Mouse (Mus musculus): ENCODE results near the gene Zc3h6. TPM values are rescaled to one million over a fixed set of nuclear protein-coding genes. Genes with fewer than 3 reads are reported as not detected.

Zc3h6 gene
- polyA plus RNA-seq, 1 experiment from 2014 or later, result 2.2 TPM

- no peak overlapping the region for H3K4me2 ChIP-seq (replicated peaks; ENCODE audit: low read depth, low read length)
- no peaks in the 10 kb centered on the region for H3K36me3 ChIP-seq (ENCODE audit: control insufficient read depth, insufficient read depth, low read length)
- DNase-seq (ENCODE audit: low spot score), result no peak
- no peaks in the 10 kb centered on the region for H3K4me1 ChIP-seq (replicated peaks; ENCODE audit: control insufficient read depth, insufficient read depth, low read length)
- H3K27me3 ChIP-seq (ENCODE audit: control insufficient read depth, insufficient read depth, low read length), result no peaks in the 10 kb centered on the region
- no peak overlapping the region for H3K4me3 ChIP-seq (ENCODE audit: low read depth, low read length)
- no peaks in the 10 kb centered on the region for H3K9me3 ChIP-seq (ENCODE audit: control insufficient read depth, low read length)
- ATAC-seq (ENCODE audit: low FRiP score), result no peak
- no peak overlapping the region for H3K9ac ChIP-seq (ENCODE audit: low read depth, low read length)
- 72% methylated on average over 6 of the region's 6 CpGs for WGBS
- H3K27ac ChIP-seq (ENCODE audit: low read depth, low read length), result no peak overlapping the region
These were observed 79.1 kb downstream of the Zc3h6 start for GRCm38 (mm10) chr2:129046172-129046845.

GRCm38 (mm10) chr2:129046846-129047196 lies 79.6 kb downstream of the Zc3h6 start:
- H3K36me3 ChIP-seq (ENCODE audit: control insufficient read depth, insufficient read depth, low read length), result no peaks in the 10 kb centered on the region

GRCm38 (mm10) chr2:129047811-129048210 lies 80.6 kb downstream of the Zc3h6 start, which contains the start of gene Vinac1:
Gene Vinac1 (minus strand): TSS chr2:129048172.
- no peak within 1 kb of the TSS for H3K4me2 ChIP-seq (replicated peaks; ENCODE audit: low read depth, low read length)
- 79% methylated on average over 8 of the region's 8 CpGs for WGBS
- H3K9me3 ChIP-seq (ENCODE audit: control insufficient read depth, low read length), result no peaks in the 10 kb centered on the region
- no peak within 1 kb of the TSS for H3K4me3 ChIP-seq (ENCODE audit: low read depth, low read length)
- ATAC-seq (ENCODE audit: low FRiP score), result no peak
- H3K27ac ChIP-seq (ENCODE audit: low read depth, low read length), result no peak within 1 kb of the TSS
- H3K36me3 ChIP-seq (ENCODE audit: control insufficient read depth, insufficient read depth, low read length), result no peaks in the 10 kb centered on the region
- no peak for DNase-seq (ENCODE audit: low spot score)
- H3K27me3 ChIP-seq (ENCODE audit: control insufficient read depth, insufficient read depth, low read length), result no peaks in the 10 kb centered on the region
- no peak within 1 kb of the TSS for H3K9ac ChIP-seq (ENCODE audit: low read depth, low read length)
- H3K4me1 ChIP-seq (replicated peaks; ENCODE audit: control insufficient read depth, insufficient read depth, low read length), result no peaks in the 10 kb centered on the region

More at GRCm38 (mm10) chr2:129046846-129047196, 79.6 kb downstream of the Zc3h6 start:
- H3K27me3 ChIP-seq (ENCODE audit: control insufficient read depth, insufficient read depth, low read length), result no peaks in the 10 kb centered on the region
- no peak overlapping the region for H3K9ac ChIP-seq (ENCODE audit: low read depth, low read length)
- DNase-seq (ENCODE audit: low spot score) (no peak), ATAC-seq (ENCODE audit: low FRiP score) (no peak)
- 89% methylated on average over 4 of the region's 4 CpGs for WGBS
- no peaks in the 10 kb centered on the region for H3K4me1 ChIP-seq (replicated peaks; ENCODE audit: control insufficient read depth, insufficient read depth, low read length)
- no peak overlapping the region for H3K27ac ChIP-seq (ENCODE audit: low read depth, low read length)
- H3K9me3 ChIP-seq (ENCODE audit: control insufficient read depth, low read length), result no peaks in the 10 kb centered on the region
- H3K4me3 ChIP-seq (ENCODE audit: low read depth, low read length), result no peak overlapping the region
- no peak overlapping the region for H3K4me2 ChIP-seq (replicated peaks; ENCODE audit: low read depth, low read length)

GRCm38 (mm10) chr2:129052451-129052983 lies 85.3 kb downstream of the Zc3h6 start:
- WGBS, result 81% methylated on average over 4 of the region's 4 CpGs
- no peak for DNase-seq (ENCODE audit: low spot score)
- no peaks in the 10 kb centered on the region for H3K27me3 ChIP-seq (ENCODE audit: control insufficient read depth, insufficient read depth, low read length)
- H3K9ac ChIP-seq (ENCODE audit: low read depth, low read length), result no peak overlapping the region
- no peak overlapping the region for H3K27ac ChIP-seq (ENCODE audit: low read depth, low read length)
- no peaks in the 10 kb centered on the region for H3K36me3 ChIP-seq (ENCODE audit: control insufficient read depth, insufficient read depth, low read length)
- no peak for ATAC-seq (ENCODE audit: low FRiP score)
- H3K9me3 ChIP-seq (ENCODE audit: control insufficient read depth, low read length), result no peaks in the 10 kb centered on the region
- no peak overlapping the region for H3K4me3 ChIP-seq (ENCODE audit: low read depth, low read length)
- H3K4me2 ChIP-seq (replicated peaks; ENCODE audit: low read depth, low read length), result no peak overlapping the region
- no peaks in the 10 kb centered on the region for H3K4me1 ChIP-seq (replicated peaks; ENCODE audit: control insufficient read depth, insufficient read depth, low read length)

- H3K4me3 ChIP-seq (ENCODE audit: low read depth, low read length), result no peak overlapping the region
- H3K4me2 ChIP-seq (replicated peaks; ENCODE audit: low read depth, low read length), result no peak overlapping the region
- H3K27ac ChIP-seq (ENCODE audit: low read depth, low read length), result no peak overlapping the region
- no peaks in the 10 kb centered on the region for H3K27me3 ChIP-seq (ENCODE audit: control insufficient read depth, insufficient read depth, low read length)
- no peak overlapping the region for H3K9ac ChIP-seq (ENCODE audit: low read depth, low read length)
- H3K9me3 ChIP-seq (ENCODE audit: control insufficient read depth, low read length), result no peaks in the 10 kb centered on the region
- 93% methylated on average over 6 of the region's 6 CpGs for WGBS
- H3K36me3 ChIP-seq (ENCODE audit: control insufficient read depth, insufficient read depth, low read length), result no peaks in the 10 kb centered on the region
- DNase-seq (ENCODE audit: low spot score) (no peak), ATAC-seq (ENCODE audit: low FRiP score) (no peak)
- H3K4me1 ChIP-seq (replicated peaks; ENCODE audit: control insufficient read depth, insufficient read depth, low read length), result no peaks in the 10 kb centered on the region
These were observed 88.5 kb downstream of the Zc3h6 start for GRCm38 (mm10) chr2:129055741-129056140.

- DNase-seq (ENCODE audit: low spot score) (peak; percentile 46), ATAC-seq (ENCODE audit: low FRiP score) (no peak)
- Histone ChIP-seq H3K4me1 (replicated peaks; ENCODE audit: control insufficient read depth, insufficient read depth, low read length) (no peaks in the 10 kb centered on the region), H3K36me3 (ENCODE audit: control insufficient read depth, insufficient read depth, low read length) (no peaks in the 10 kb centered on the region), H3K9ac (ENCODE audit: low read depth, low read length) (no peak overlapping the region), H3K4me3 (ENCODE audit: low read depth, low read length) (no peak overlapping the region), H3K27ac (ENCODE audit: low read depth, low read length) (no peak overlapping the region), H3K27me3 (ENCODE audit: control insufficient read depth, insufficient read depth, low read length) (no peaks in the 10 kb centered on the region), H3K4me2 (replicated peaks; ENCODE audit: low read depth, low read length) (no peak overlapping the region), H3K9me3 (ENCODE audit: control insufficient read depth, low read length) (no peaks in the 10 kb centered on the region)
- 41% methylated on average over 9 of the region's 9 CpGs for WGBS
These were observed 89.4 kb downstream of the Zc3h6 start for GRCm38 (mm10) chr2:129056597-129056996.

- no peak overlapping the region for H3K4me2 ChIP-seq (replicated peaks; ENCODE audit: low read depth, low read length)
- no peak overlapping the region for H3K4me3 ChIP-seq (ENCODE audit: low read depth, low read length)
- ATAC-seq (ENCODE audit: low FRiP score) (no peak), DNase-seq (ENCODE audit: low spot score) (no peak)
- no peaks in the 10 kb centered on the region for H3K27me3 ChIP-seq (ENCODE audit: control insufficient read depth, insufficient read depth, low read length)
- no peak overlapping the region for H3K9ac ChIP-seq (ENCODE audit: low read depth, low read length)
- 97% methylated on average over 8 of the region's 8 CpGs for WGBS
- H3K27ac ChIP-seq (ENCODE audit: low read depth, low read length), result no peak overlapping the region
- H3K9me3 ChIP-seq (ENCODE audit: control insufficient read depth, low read length), result no peaks in the 10 kb centered on the region
- no peaks in the 10 kb centered on the region for H3K36me3 ChIP-seq (ENCODE audit: control insufficient read depth, insufficient read depth, low read length)
- no peaks in the 10 kb centered on the region for H3K4me1 ChIP-seq (replicated peaks; ENCODE audit: control insufficient read depth, insufficient read depth, low read length)
These were observed 90.1 kb downstream of the Zc3h6 start for GRCm38 (mm10) chr2:129057256-129057655.

- DNase-seq (ENCODE audit: low spot score) (no peak), ATAC-seq (ENCODE audit: low FRiP score) (no peak)
- H3K4me3 ChIP-seq (ENCODE audit: low read depth, low read length), result no peak overlapping the region
- no peaks in the 10 kb centered on the region for H3K27me3 ChIP-seq (ENCODE audit: control insufficient read depth, insufficient read depth, low read length)
- H3K4me2 ChIP-seq (replicated peaks; ENCODE audit: low read depth, low read length), result no peak overlapping the region
- H3K36me3 ChIP-seq (ENCODE audit: control insufficient read depth, insufficient read depth, low read length), result no peaks in the 10 kb centered on the region
- WGBS, result 87% methylated on average over 6 of the region's 6 CpGs
- no peak overlapping the region for H3K9ac ChIP-seq (ENCODE audit: low read depth, low read length)
- no peak overlapping the region for H3K27ac ChIP-seq (ENCODE audit: low read depth, low read length)
- no peaks in the 10 kb centered on the region for H3K4me1 ChIP-seq (replicated peaks; ENCODE audit: control insufficient read depth, insufficient read depth, low read length)
- no peaks in the 10 kb centered on the region for H3K9me3 ChIP-seq (ENCODE audit: control insufficient read depth, low read length)
These were observed 90.7 kb downstream of the Zc3h6 start for GRCm38 (mm10) chr2:129057920-129058361.

- Histone ChIP-seq H3K27me3 (ENCODE audit: control insufficient read depth, insufficient read depth, low read length) (no peaks in the 10 kb centered on the region), H3K9ac (ENCODE audit: low read depth, low read length) (no peak overlapping the region), H3K4me2 (replicated peaks; ENCODE audit: low read depth, low read length) (no peak overlapping the region), H3K4me1 (replicated peaks; ENCODE audit: control insufficient read depth, insufficient read depth, low read length) (no peaks in the 10 kb centered on the region; the same call in 1 of the 2 replicates), H3K9me3 (ENCODE audit: control insufficient read depth, low read length) (no peaks in the 10 kb centered on the region), H3K27ac (ENCODE audit: low read depth, low read length) (no peak overlapping the region), H3K4me3 (ENCODE audit: low read depth, low read length) (no peak overlapping the region), H3K36me3 (ENCODE audit: control insufficient read depth, insufficient read depth, low read length) (no peaks in the 10 kb centered on the region)
- WGBS, result 84% methylated on average over 10 of the region's 10 CpGs
- ATAC-seq (ENCODE audit: low FRiP score) (no peak), DNase-seq (ENCODE audit: low spot score) (no peak)
These were observed 94.4 kb downstream of the Zc3h6 start for GRCm38 (mm10) chr2:129061456-129062059.
